Mouse (Mus musculus): ENCODE data around the gene Zmat3.

Zmat3 gene

DNA sequence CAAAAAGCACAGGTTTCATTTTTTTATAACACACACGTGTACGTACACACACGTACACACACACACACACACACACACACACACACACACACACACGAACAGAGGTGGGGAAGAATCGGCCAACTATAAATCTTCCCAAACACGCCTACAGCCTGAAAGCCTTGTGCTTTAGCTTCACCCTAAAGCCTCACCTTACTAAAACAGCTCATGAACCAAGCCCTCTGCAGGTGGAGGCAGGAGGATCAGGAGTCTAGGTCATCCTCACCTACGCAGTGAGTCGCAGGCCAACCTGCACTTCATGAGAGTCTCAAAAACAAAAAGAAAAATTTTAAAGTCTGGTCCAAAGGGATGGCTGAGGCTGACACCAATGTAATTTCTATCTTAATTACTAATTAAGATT, 6.7 kb upstream of the Zmat3 start:
- CTCF ChIA-PET, result no interaction called here

DNA sequence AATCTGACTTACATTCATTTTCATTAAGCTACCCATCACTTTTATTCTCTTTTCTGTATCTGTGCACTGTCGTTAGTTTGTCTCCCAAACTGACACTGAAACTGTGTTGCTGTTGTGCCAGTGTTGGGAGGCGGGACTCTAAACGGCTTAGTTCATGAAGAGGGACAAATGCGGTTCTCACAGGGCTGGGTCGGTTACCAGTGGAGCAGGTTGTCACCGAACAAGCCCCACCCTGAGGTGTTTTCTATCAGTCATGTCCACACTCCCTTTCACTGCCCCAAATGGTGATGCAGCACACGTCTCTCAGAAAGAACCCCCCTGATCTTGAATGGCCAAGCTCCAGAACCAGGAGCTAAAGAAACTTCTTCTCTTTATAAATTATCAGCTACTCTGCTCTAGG, 6.1 kb upstream of the Zmat3 start:
- CTCF ChIA-PET, result no interaction called here

DNA sequence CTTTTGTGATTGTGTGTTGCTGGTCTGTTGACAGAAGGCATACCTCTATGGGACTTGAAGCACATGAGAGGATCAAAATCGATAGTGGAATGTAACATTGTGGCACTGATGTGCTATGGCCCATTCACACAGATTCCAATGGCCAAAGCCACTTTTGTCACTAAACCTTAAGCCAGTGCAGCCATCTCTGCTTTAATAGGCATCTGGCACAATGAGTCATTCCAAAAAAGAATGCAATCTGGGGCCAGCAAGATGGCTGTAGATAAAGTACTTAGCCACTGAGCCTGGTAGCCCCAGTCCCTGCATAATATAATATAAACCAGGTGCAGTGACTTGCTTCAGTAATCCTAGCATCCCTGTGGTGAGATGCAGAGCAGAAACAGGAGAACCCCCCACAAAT, 1.7 kb upstream of the Zmat3 start:
- CTCF ChIA-PET, result no interaction called here

DNA sequence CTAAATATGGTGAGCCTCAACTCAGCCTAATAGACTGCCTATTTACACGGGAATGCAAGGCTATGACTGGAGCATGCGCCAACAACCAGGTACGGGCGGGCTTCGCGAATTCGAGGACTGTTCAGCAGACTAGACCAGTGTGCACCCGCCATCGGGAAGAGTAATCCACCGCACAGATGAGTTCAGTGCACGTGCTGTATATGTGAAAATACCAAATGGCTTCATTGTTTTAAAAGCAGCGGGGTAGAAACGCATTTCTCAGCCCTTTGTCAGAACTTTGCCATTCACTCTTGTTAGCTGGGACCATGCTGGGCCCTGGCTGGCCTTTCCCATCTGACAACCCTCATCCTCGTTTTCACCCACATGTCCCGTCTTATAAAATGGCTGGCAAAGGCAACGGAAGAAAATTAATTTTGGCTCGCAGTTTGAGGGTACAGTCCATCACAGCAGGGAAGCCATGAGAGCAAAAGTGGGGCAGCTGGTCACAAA, 476 bp upstream of the Zmat3 start:
- CTCF ChIA-PET, result no interaction called here

DNA sequence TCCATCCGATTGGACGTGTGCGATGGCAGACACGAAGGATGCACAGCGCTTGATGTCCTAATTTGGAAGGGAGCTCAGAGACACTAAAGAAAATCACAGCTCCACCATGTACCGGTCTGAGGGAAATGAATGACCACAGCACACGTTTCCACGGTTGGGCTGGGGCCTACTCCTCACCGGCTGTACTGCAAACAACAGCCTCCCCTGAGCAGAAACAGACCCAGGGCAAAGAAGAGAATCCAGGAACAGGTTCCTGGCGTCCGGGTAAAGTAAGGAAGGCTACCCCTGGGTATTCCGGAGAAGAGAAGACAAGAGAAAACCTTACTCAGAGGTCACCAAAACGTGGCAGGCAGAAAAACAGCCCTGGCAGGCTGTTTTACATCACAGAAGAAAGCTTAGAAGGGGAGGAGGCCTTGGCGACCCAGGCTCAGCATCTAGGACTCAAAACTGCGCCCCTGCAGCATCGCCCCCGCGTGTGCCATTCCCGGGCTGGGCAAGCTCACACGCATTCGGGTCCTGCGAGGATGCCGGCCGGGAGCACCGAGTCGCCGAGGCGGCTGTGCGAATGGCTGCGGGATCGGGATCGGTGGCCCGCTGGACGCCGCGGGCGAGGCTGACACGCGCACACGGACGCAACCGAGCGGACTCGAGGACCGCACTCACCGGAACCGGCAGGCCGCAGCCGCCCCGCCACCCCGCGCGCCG, 821 bp downstream of the Zmat3 start:
- CTCF ChIA-PET, result interaction anchor here (0.5 to 0.6 kb wide), 2 partner anchors 30 to 32 kb away, joined by 8 to 10 read pairs; no protein-coding TSS in a partner anchor

DNA sequence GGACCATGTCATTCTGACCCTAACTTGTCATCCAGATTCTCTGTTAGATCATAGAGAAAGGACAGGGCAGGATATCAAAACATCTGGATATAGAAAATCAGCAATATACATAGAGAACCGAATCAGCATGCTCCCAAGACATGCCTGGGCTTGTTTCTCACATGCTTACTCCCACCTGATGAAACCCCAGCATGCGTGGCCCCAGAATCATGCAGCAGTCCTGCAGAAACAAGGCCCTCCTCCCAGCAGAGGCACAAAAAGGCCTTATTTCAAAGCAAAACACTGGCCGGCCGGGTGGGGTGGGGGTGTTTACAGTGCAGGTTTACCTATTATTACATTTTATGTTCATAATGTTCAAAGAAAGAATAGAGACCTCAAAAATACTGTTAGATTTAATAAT, 1.6 kb downstream of the Zmat3 start:
- CTCF ChIA-PET, result interaction anchor here (0.5 kb wide), 1 partner anchor 31 kb away, joined by 10 read pairs; no protein-coding TSS in a partner anchor

DNA sequence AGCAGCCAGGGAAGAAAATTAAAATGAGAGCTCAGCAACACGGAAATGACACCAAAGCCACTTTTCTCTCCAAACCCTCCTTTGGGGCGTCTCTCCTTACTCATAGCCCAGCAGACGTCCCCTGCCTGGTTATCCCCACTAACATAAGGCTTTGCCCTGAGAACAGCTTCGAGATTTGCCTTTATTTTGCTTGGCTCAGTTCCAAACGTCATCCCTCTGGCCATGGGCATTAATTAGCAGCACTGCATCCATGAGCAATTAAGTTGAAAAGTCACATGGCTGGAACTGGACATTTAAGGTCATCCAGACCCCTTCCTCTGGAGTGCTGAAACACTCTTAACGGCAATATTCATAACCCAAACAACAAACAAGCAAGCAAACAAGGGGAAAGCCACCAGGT, 4.6 kb downstream of the Zmat3 start:
- CTCF ChIA-PET, result interaction anchor here (0.5 kb wide), 1 partner anchor 137 kb away, joined by 3 read pairs; no protein-coding TSS in a partner anchor

DNA sequence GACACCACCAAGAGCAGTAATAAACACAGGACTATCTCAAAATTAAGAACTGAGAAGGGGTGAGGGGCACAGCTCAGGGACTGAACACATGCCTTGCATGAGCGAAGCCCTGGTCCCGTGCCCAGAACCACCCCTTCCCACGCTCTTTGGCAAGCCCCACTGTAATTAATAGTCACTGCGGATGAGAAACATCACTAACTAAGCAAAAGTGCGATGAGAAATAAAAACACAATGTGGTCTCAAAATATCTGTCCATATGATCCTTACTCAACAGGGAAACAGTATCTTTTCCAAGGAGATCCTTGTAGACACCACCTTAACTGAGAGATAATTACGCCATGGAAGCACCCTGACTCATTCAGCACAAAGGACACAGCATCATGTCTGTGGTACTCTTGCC, 17.9 kb downstream of the Zmat3 start:
- CTCF ChIA-PET, result no interaction called here

DNA sequence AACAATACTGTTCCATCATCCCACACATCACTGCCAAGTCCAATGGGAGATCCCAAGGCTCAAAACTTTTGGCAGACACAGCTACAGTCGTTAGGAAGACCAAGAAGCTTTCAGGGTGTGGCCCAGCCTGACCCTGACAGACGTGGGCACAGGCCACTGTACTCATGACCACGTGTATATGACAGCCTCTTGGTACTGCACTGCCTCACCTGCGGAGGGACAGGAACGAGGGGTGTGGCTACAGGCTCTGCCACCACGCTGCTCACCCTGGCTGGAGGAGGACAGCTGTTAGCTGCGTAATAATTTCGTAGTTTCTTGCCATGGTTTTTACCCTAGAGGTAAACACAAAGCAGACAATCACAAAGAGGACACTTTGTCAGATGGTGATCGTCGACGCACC, 20.6 kb downstream of the Zmat3 start:
- CTCF ChIA-PET, result no interaction called here

DNA sequence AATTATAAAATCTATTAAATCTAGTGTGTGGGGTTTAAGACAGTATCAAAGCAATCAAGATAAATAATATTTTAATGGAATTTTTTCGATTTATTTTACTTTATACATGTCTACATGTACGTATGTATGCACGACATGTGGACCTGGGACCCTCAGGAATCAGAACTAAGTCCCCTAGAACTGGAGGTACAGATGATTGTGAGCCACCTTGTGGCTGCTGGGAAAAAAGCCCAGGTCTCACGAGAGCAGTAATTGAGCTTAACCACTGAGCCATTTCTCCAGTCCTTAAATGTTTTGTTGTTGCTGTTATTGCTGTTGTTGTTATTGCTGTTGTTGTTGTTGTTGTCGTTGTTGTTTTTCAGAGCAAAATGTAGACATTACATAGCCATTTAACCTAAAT, 21.0 kb downstream of the Zmat3 start:
- CTCF ChIA-PET, result no interaction called here

DNA sequence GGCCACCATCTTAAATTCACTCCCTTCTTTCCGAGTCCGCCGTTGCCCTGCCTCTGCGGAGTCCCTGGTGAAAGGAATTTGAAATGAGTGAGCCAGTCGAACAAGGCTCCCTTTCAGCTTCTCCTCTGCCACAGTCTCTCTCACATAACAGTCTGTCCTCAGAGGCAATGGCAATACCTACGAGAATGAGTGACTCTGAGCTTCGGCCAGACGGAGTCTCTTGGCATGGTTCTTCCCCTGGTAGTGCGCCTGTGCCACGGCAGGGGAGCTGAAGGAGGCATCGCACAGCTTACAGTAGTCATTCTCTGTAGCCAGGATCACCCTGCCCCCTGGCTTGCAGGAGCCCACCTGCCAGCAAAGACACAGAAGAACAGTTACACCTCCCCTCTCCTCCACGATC, 22.4 kb downstream of the Zmat3 start:
- CTCF ChIA-PET, result no interaction called here

DNA sequence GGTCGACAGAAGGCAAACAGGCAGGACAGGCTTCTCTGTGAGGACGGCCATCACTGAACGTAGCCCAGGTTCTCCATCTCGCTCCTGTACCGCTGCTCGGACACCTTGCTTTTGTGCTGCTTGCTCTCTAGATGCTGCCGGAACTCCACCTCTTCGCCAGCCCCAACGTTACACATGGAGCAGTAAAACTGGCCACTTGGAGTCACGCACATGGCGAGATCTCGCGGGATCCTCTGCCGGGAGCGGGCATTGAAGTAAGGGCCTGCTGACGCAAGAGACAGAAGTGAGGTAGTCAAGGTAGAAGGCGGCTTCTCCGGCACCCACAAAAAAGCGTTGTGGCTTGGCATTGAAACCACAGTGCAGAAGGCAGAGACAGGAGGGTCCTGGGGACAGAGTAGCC, 24.4 kb downstream of the Zmat3 start:
- CTCF ChIA-PET, result no interaction called here

DNA sequence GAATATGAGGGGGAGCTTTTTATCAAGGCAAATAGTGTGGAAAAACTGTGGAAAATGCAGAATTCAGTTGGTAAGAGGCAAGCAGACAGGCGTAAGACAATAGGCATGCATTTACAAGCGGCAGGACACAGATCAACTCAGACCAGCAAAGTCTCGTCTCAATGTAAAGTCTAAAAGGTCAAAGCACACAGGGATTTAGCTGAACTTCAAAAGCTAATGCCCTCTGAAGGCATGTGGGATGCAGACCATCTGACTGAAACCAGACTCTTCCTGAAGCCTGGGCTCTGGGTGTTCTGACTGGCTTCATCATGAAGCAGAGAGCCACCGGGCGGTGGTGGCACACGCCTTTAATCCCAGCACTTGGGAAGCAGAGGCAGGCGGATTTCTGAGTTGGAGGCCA, 27.6 kb downstream of the Zmat3 start:
- CTCF ChIA-PET, result no interaction called here

DNA sequence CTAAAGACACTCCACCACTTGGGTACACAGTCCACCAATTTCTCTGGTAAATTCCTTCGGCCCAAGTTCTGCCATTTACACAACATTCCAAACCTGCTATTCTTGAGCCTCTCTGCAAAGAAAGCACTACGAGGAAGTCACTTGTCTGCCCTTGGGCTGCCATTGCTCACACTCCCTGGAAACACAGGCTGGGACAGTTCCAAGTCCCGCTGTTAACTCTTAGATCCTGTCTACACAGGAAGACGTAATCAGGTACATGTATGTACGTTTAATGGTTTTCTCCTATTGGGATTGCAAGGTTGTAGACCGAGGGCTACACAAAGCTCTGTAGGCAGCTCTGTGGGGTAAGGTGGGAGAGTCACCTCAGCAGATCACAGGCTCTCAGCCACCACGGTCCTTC, 28.0 kb downstream of the Zmat3 start:
- CTCF ChIA-PET, result no interaction called here

DNA sequence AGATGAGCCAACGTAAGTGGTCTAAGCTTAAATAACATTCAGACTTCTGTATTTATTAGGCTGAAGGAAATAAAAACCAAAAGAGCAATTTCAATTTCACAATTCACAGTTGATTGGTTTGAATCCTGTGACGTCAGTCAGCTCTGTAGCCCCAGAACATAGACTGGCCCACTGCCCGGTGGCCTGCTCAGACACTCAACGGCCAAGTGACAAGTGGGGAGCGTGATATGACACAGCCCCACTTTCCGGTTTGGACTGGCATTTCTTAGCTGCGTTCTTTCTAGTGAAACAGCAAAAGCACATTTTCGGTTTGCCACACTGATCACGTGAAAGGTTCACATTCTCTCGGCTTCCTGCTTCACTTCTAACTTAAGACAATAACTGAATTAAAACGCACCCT, 30.9 kb downstream of the Zmat3 start:
- CTCF ChIA-PET, result no interaction called here

DNA sequence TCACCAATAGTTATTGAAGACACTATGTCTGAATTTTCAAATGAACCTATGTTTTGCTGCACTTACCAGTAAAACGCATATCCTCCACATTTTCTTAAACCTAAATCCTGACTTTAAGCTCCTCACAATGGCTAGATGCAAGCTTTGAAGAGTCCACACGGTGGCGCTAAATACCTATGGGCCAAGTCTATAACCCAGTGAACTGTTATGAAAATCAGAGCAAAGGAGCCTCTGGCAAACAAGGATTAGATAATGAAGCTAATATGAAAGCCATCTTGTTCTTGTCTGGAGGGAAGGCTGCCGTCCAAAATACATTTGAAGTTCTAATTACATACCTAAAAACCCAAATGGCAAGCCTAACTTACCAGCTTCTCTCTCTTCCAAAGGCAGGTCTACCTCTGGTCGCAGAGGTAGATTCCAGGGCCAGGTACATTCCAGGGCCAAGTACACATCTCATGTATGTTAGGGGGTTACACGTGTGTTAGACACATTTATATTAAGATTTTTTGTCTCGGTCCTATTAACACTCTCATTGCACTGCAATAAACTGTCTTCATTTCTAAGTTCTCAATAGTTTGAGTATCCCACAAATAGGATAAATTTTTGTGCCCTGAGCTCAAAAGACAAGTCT, 32.2 kb downstream of the Zmat3 start:
- CTCF ChIA-PET, result interaction anchor here (0.6 to 1.2 kb wide), 4 partner anchors 85 to 224 kb away, joined by 3 to 19 read pairs (median 4); no protein-coding TSS in a partner anchor

DNA sequence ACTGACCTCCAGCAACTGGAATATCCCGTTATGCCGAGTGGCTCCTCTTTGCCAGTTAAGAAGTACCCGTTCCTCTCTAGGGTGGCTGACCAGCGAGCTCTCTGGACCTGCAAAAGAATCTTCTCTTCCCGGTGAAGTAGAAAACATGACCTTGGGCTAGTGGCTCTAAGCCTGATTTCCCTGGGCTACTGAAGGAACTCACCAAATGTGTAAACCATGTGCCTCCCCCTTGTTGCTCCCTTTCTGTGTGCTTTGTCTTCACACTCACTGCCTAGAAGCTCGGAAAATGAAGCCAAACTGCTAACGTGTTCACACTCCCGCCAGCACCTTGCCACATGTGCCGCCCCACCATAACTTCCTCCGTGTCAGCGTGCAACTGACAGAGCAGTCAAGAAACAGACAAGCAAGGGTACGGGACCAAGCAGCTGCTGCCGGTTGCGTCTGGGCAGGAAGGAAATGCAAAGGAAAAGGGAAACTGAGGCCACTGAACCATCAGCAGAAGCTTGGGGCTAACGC, 47.9 kb downstream of the Zmat3 start:
- CTCF ChIA-PET, result interaction anchor here (0.6 kb wide), 1 partner anchor 251 kb away, joined by 4 read pairs; no protein-coding TSS in a partner anchor

DNA sequence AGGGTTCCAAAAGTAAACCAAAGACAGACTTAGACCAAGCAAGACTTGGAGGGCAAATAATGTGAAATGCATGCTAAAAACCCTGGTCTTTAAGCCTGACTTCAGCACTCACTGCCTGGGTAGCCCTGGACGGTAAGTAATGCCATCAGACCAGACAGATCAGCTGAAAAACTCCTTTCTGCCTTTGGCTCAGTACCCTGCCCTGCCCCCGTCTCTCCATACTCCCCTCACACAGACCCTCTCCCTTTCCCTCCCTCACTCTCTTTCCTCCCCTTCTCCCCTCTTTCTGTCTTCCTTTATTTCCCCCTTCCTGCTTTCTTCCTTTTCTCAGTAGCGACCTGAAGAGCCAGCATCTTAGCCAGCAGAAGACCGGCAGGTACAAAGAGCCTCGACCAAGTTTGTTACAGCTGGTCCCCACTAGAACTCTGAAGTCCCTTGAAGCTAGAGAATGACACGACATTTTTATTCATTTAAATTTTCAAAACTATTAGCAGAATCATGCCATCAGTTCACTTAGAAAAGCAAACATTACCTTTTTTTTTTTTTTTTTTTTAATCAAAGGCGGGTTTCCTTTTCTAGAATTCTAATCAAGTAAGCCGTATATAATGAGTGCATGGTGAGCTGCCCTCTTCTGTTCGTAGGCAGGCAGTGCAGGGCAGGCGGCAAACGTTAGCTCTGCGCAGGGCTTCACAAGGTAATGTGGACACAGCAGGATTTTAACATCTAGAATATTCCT, 48.5 kb downstream of the Zmat3 start:
- CTCF ChIA-PET, result interaction anchor here (0.6 kb wide), 1 partner anchor 251 kb away, joined by 4 read pairs; no protein-coding TSS in a partner anchor

DNA sequence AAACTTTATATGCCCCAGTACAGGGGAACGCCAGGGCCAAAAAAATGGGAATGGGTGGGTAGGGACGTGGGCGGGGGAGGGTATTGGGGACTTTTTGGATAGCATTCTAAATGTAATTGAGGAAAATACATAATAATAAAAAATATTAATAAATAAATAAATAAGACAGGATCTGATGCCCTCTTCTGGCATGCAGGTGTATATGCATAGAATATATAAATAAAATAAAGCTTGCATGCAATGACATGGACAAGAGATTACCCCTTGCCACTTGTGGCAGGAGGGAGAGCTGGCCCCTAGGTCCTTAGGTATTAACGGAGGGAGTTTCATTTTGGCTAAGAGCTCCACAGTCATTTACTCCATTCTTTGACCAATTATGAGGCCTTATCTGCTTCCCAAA, 51.1 kb downstream of the Zmat3 start:
- CTCF ChIA-PET, result no interaction called here

DNA sequence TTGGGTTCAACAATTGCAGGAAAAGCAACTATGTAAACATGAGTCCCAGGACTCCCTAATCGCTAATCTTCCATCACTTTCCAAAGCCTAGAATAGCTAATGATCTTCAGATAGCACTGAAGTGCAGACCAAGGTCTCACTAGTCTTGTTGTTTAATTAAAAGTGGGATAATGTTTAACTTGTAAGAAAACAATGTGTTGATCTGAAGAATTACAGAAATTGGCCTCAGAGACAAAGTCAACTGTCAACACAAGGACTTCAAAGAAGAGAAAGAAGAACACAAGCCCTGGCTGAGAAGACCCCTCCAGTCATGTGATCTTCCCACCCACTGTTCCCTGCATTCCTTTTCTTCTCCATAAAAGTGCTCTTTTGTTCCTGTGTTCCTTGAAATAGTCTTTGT, 61.6 kb downstream of the Zmat3 start:
- CTCF ChIA-PET, result no interaction called here

DNA sequence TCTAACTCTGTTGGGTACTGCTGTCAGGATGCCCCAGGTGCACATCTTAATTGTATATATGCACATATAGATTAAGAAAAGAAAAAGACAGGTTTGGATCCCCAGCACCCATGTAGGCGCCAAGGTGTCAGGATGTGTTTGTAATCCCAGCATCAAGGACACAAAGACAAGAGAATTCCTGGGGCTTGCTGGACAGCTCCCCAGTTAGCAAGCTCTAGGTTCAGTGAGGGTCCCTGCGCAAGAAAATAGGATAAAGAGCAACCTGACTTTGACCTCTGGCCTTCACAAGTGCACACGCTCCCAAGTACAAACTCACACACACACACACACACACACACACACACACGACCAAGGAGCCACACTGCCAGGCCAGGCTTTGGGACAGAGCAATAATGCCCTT, 73.8 kb downstream of the Zmat3 start:
- CTCF ChIA-PET, result no interaction called here

Measured in spleen, embryonic (tissue).